Mouse (Mus musculus): ENCODE results near the gene Ranbp3.

DNA sequence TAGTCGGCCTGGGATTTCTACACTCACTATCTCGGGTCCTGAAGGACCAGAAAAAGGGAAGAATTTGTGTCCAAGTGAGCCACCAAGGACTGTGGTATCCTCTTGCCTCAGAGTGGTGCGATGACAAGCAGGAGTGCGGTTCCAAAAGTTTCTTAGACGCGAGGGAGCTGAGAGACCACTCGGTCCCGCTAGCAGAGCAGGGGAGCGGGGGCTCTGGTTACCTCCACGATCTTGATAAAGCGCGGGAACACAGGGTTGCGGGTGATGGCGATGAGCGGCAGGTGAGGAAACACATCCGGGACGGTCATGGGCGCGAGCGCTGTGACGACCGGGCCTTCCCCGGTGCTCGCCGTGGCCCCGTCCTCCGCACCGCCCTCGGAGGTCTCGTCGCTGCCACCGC is 46.8 kb upstream of the Ranbp3 start:
- TF ChIP-seq CTCF (IDR thresholded peaks at IDR 0.05; ENCODE audit: low read depth, low read length) (no peak), EP300 (IDR thresholded peaks at IDR 0.05; ENCODE audit: insufficient read depth, low read depth, low read length) (no peak)
